Mouse (Mus musculus) c-Kit-positive CD71-positive TER-119-positive erythroid progenitor cells, embryonic 14.5 days (primary cell): ENCODE measurements around the gene Cntn4.

Experiments used
- DNase-seq: peaks from one replicate; pipeline ENCODE4 v3.0.0-alpha.2; 2013; ENCODE audit warnings: low spot score

Gene Cntn4

DNA sequence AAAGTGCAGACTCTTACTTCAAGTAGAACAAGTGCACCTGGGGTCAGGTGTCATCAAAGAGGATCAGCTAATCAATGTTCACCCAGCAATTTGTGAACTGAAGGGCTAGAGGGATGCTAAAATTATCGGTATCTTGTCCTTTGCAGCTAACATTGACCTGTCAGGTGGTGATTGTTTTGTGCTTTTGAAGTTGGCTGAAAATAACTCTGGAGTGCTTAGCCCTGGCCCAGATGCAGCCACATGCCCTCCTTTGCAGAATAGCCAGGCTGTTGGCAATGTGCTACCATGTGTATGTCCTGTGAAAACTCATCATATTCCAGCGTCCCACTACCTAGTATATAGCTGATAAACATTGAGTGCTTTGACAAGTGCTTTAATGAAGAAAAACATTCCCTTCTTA, 786.4 kb downstream of the Cntn4 start:
- no peak for DNase-seq

DNA sequence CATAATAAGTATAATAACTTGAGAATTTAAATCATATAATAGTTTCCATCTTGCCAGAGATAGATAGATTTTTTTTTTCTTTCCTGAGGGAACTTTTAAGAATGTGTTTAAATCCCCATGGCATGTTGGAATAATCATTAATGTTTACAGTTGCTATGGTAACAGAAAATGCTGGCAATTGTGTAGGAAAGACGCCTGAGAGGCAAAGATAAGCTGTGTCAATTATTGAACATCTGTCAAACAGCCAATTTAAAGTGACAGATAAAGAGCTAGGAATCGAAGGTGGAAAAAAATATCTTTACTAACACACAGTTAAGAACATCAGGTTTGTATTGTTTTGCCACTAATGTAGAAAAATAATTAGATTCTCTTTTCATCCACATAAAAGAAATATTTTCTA, 788.3 kb downstream of the Cntn4 start:
- DNase-seq = no peak

DNA sequence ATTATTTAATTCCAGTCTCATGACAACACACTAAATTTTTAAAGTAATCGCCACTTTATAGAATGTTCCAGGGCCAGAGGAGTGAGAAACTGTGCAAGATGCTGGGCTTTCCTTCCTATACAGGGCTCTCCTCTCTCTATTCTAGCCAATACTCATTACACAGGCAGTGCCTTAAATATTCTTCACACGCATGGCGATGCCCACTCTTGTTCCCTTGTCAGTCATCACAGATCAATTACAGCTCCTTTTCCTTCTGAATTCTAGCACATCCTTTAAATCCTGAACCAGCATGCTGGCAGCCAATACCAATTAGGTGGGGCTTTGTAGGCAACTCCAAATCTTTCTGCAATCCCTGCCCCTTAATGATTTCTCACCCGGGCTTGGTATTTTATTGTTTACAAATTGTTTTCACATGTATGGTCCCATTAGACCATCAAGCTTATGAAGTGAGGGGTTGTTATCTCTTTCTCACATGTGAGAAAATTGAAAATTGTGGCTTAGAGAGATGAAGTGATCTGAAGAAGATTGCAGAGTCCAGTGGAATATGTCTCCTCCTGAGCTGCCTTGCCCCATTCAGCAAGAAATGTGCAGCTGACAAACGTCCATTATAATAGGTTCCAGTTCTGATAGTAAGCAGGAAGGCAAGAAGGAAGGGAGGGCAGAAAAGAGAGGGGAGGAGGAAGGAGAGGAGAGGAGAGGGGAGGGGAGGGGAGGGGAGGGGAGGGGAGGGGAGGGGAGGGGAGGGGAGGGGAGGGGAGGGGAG, 789.0 kb downstream of the Cntn4 start:
- no peak for DNase-seq

DNA sequence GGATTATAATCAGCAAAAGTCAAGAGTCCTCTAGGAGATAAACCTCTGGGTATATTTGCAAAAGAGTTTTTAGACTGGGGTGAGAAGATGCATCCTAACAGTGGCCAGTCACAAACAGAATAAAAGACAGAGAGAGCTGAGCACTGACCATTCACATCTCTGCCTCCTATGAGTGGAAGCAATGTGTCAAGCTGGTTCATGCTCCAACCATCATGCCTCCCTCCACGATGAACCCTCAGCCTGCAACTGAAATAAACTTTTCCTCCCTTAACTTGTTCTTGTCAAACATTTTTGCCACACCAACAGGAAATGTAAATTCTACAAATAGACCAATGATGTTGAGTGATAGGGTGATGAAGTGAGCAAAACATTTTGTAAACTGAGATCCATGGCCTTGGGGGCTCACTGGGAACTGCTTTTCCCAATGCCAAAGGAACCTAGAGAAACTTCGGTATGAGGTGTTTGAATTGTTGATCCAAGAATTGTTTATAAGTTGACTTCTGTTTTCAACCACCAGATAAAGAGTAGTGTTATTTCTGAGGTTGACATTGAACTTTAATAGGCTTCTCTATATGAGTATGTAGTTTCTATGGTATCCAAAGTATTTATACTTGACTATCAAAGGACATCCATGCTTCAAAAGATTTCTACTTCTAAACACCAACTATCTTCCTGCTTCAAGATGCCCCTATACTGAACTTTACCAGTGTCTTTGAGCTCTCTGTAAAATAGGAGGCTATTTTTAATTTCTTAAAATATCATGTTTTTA, 794.6 kb downstream of the Cntn4 start:
- DNase-seq = no peak

DNA sequence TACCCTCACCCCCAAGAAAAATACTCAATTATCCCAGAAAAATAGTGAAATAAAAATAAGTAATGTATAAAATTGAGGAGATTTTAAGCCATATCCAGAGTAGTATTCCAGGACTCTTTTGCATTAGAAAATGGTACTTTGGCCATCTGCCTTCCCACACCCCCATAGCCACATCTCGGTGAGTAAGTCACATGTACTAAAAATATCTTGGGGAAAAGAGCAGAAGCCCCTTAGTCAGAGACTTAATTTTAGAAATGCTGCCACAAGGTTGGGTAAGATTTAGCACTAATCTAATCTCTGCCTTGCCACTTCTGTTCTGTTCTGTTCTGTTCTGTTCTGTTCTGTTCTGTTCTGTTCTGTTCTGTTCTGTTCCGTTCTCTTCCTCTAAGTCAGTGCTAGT, 796.4 kb downstream of the Cntn4 start:
- DNase-seq = no peak

DNA sequence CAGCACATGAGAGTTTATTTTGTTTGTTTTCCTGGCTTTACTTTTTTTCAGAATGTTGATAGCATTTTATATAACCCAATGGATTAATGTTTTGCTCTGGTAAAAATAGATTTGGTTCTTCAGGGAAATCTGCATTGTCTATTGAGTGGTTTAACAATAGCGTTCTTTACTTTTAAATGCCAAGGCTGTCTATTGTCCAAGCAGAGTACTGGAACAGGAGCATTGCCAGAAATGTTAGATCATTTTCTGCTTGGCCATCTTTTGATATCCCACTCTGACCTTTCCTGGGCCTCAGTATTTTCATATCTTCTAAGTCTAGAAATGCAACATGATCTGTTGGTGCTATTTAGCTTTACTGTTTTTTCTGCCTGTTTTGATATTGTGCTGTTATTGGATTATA, 804.1 kb downstream of the Cntn4 start:
- DNase-seq = no peak

DNA sequence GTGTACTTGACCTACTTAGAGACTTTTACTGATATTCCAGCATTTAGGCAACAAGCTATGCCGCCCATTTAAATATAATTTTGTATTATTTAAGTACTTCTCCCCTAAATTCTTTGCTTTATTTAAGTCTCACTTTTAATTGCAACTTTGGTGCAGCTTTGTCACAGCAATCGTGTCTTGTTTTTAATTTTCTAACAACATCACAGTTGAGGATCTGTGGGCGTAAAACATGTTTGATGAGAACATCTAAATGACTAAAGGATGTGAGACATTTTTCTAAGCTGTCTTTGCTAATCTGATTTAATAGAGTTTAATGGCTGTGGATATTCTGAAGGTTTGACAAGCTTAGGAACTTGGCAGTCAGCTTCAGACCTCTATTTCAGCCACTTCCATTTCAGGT, 818.8 kb downstream of the Cntn4 start:
- DNase-seq = no peak

DNA sequence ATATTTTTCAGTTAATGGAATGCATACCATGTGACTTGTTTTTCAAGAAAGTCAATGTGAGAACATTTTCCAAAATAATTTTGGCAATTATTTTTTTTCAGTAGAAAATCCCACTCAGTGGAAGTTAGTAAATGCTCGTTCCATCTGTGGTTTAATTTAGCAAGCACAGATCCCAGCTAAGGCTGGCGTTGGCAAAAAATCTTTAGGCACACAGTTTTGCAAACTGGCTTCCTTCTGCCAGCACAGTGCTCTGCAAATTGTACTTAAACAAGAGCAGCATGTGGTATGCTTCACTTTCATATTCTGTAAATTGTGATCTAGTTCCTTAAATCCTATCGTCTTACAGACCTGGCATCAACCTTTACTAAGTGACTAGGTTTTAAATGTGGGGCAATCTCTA, 821.7 kb downstream of the Cntn4 start:
- no peak for DNase-seq

DNA sequence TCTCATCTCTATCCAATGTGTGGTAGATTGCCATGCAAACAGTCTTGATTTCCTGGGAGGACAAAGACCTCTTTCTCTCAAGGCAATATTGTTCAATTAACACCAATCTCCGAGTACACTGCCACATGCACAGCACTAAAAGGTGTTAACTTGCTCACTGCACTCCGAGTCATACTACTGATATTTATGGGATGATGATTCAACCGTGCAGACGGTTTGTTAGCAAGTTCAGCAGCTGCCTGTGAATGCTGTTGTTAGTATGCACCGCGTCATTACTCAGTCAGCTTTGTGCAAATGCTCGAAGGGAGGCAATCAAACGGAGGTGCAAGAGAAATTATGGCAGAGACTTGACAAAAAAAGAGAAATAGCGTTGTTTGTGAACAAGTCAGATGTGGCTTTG, 826.5 kb downstream of the Cntn4 start:
- no peak for DNase-seq

DNA sequence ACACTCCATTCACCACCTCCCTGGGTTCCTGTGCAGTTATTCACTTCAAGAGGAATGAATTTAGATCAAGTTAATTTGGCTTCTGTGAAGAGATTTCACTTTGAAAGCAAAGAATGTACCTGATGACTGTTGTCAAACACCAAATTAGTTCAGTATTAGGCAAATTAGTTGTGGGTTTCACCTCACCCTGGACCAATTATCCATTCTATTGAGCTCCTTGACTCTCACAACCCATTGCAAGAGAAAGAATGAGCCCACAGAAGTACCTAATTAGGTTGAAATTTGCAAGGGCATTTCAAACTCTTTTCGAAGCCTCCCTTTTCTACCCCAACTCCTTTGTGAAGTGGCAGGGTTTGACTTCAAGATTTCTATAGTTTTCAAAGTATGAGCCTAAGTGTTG, 842.9 kb downstream of the Cntn4 start:
- DNase-seq = no peak

DNA sequence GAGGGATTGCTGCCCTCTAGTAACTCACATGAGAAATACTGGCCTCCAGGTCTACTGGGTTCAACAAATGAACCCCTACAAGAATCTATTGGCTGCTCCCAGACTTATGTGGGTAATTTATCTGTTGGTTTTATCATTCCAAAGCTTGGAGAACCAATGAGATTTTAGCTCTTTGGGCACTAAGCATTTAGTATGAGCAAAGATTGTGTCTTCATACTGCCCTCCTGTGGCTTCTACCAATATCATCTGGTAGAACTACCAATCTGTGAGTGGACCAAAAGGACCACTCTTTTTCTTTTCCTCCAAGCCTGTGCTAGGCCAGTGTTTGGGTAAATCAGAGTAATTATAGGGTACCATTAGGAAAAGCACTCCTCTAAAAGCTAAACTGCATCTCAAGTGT, 866.0 kb downstream of the Cntn4 start:
- DNase-seq = no peak

DNA sequence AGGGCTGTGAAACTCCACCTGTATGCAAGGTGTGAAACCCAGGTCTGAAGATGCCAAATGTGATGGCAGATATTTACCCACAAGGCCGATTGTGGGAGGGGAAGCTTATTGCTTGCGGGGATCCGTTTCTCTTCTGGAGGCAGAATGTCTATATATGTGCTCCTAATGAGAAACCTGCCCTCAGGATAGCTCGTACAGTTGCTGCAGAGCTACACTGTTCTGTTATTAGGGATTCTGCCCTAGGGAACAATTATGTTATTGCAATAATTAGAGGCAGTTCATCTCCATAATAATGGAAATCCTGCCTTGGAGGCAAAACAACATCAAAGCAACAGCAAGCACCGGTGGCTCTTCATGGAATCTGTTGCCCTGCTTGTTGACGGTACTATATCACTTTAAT, 884.2 kb downstream of the Cntn4 start:
- DNase-seq = no peak

DNA sequence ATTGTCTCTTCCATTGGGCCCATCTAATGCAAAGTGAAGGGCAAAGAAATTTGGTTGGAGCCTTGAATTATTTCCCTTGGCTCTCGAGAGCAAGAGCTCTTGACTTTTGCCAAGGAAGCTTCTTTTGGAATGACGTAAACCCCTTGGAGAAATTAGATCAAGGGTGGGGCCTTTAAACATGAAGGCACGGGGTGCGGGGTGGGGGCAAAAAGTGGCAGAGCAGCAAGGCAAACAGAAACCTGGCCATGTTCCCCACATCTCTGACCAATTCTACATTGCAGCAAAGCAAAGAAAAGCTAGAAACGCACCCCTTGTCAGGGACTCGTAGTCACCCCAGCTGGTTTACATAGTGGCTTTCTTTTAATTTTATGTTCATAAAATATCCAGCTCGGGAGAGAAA, 887.9 kb downstream of the Cntn4 start:
- no peak for DNase-seq

DNA sequence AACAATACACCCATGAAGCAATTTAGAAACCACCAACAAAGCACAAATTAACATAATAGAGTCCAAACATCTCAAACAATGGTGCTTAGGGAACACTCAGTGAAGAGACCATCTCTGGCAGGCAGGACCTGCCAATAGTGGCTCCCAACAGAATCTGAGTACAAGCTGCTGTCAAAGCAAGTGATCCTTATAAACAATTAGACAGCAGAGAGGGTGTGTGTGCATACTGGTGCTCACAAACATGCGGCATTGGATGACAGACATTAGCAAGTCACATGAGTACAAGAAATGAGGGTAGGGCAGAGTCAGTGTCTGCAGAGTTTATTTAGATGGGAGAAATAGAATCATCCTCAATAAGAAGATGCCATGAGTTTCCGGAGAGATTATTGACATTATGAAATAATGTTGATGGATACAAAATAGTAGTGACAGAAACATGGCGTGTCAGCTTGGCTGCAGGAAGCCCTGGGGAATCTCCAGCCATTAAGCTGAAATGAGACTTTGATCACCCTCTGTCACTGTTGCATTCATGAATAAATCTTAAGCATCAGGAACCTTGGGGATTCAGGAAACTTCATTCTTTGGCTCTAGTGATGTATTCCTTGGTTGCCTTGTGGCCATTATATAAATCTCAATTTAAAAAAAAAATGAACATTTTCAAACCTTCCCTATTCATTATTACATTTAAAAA, 888.5 kb downstream of the Cntn4 start:
- DNase-seq = no peak

DNA sequence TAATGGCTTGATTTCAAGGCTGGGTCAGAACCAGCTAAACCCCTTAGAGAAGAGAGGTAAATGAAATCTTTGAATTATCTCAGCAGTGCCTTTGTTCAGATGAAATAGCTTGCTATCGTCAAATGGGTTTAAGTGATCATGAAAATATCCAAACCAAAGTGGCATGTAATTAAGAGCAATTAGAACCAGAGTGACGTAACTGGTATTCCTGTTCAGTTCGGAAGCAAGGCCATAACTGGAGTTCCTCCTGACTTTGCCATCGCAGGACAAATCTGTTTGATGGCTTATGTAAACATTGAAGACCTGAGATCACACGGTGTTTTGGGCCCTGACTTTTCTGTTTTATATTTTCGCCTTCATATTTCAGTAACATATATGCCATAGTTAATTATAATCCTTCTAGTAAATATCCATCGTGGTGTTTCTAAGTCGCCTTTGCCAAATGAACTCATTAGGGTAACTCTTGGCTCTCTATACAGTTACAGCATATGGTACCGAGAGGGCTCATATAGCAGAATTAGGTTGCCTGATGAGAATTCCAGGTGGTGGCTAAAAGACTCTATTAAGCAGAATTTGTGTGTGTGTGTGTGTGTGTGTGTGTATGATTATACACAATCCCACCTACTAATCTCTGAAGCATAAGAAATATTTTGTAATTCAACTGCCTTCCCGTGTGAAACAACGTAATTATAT, 889.6 kb downstream of the Cntn4 start:
- DNase-seq = no peak

DNA sequence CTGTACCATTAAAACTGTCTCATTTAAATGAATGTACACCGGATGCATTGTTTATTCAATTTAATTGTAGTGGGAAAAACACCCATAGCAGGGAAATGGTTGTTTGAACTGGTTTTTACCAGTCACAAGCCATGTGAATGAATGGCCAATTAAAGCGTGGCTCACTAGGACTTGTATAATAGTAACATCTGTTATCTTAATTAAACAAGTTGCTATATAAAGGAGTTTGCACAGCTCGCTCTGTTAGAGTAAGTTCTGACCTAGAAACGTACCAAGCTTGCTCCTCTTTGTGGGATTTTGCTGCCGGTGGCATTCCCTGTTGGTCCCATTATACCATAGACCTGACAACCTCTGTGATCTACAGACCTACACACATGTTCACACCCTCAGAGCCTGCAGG, 902.7 kb downstream of the Cntn4 start:
- DNase-seq = no peak

DNA sequence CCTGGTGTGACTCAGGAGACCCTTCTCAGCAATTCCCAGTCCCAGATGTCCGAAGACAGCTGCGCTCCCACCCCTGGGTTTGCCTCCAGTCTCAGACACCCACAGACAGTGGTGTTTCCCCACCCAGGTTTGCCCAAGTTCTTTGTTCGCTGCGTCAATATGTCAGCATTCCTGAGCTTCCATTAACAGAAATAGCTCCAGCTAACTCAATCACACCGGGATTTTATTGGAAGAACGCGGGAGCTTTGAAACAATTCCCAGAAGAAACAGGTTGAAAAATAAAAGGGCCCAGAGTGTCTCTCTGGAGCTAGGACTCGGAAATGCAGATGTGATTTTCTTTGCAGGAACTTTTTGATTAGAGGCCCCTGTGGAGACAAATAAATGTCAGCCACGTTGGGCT, 916.3 kb downstream of the Cntn4 start:
- DNase-seq = no peak

DNA sequence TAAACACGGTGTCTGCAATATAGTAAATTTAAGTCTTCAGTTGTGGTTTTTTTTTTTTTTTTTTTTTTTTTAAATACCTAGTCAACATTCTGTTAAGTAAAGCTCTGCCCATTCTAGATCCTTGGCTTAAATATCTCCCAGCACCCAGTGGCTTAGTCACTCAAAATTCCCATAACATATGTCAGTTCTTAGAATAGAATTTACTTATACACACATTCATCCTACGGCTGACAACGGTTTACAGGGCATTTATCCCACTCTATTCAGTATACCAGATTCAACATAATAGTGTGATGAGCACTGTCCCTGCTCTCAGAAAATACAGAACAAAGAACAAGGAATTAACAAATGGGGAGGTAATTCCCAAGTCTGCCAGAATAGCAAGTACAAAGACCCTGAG, 939.6 kb downstream of the Cntn4 start:
- DNase-seq = no peak

DNA sequence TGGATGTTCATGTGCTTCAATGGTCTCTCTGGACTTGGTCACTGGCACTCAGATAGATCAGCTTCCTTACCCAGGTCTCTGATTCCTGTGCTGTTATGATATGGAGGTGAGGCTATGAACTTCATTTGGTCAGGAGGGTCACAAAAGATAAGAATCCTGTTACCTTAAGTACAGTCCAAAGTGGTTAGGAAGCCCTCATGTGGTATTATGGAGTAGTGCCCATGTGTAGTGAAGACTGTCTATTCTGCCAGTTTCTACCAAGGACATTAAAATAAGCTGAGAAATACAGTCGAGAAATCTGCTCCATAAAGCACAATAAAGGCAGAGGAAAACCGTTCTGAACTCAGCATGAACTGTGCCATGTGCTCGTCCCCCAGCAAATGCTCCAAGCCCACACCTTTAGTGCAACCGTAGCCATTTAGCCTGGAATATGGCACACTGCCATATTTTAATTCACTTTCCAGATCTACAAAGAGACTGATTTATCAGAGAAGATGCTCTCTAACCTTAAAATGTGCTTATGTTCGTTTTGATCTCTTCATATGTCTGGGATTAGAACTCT, 943.8 kb downstream of the Cntn4 start:
- DNase-seq = no peak

DNA sequence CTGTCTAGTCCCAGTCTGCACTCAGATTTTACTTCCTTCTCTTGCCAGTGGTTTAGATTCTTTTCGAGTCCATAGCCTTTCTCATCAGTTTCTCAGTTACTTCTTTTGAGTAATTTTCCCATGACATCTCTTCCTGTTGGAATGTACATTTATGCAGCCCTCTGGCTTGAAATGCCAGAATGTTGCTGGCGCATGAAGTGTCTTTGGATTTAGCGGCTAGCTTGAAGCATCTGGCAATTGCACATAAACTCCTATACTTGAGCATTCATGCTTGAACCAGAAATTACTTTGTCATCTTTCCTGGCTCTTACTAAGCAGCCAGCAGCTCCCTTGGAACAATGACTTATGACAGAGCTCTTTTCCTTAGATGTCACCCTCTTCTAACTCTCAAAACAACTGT, 965.6 kb downstream of the Cntn4 start:
- no peak for DNase-seq

DNA sequence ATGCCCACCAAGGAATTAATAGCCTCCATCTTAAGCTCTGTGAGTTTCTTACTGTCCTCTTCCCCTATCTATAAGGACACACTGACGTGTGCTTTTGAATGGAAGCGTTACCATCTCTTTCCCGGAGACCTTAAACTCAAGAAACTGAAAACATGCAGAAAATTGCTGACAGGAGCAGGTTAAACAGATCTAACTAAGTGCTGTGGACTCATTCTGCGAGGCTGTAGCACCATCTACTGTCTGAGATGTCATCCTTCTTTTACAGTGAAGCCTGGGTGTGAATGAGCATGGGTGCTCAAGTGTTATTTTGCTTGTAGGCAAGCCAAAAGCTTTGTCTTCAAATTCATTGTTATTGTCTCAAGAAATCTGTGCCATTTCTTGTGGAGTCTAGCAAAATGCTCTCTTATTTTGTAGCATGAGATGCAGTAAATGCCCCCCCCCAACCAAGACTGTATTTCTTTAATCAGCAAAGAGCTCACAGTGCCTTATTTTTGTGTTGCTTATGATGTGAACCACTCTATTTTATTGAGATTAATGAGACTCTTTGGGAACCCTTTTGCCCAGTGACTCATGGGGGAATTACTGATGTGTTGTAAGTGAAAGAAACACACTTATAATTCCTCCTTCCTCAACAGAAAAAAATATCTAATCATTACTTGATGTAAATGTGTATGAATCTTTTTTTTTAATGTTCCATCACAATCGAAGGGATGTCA, 968.2 kb downstream of the Cntn4 start:
- DNase-seq = no peak

DNA sequence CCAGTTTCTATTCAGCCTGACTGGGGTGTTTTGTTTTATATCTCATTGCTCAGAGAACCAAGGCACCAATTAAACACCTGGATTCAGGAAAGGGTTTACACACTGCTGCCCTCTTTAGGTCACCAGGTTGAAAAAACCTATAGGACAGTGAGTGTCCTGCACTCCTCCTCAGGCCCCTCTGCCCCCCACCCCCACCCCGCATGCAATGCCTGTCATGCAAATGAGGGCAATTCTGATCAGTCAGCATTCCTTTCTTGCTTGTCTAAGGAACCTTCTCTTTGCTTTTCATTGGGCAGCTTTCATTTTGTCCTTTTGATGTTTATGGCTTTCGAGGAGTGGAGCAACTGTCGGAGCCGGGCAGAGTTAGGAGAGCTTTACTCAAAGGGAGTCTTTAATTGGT, 969.5 kb downstream of the Cntn4 start:
- no peak for DNase-seq
